8 mouse cellular contexts compared by ENCODE assay signal in genomic region chr10:45129105-45129504, GRCm38 (mm10). TPM values are rescaled to one million over a fixed set of nuclear protein-coding genes. Genes with fewer than 3 reads are reported as not detected.
DNase-seq lines count a peak whose midpoint lies in the region; ATAC-seq and TF ChIP-seq lines count a peak whose summit lies in the region.

No protein-coding gene starts in this region.

- H3K27ac ChIP-seq in lung, embryonic 14.5 days (ENCODE audit: low read depth) = no peak overlapping the region
- H3K27ac ChIP-seq in stomach, postnatal 0 days (replicated peaks) = no peak overlapping the region

- no peak for TF ChIP-seq EP300 in stomach, postnatal 0 days (optimal IDR thresholded peaks at IDR 0.05)

- peaks cover 46% of the 10 kb centered on the region for H3K36me3 ChIP-seq in lung, embryonic 14.5 days (ENCODE audit: insufficient read depth)
- H3K36me3 ChIP-seq in stomach, postnatal 0 days (ENCODE audit: control insufficient read depth, insufficient read depth, low read length) = peaks cover 16% of the 10 kb centered on the region; the same call in 1 of the 2 replicates

- H3K27me3 ChIP-seq in lung, embryonic 14.5 days (ENCODE audit: insufficient read depth, low read length) = no peaks in the 10 kb centered on the region
- H3K27me3 ChIP-seq in stomach, postnatal 0 days (ENCODE audit: control insufficient read depth, insufficient read depth, low read length) = no peaks in the 10 kb centered on the region

- no peaks in the 10 kb centered on the region for H3K4me1 ChIP-seq in lung, embryonic 14.5 days (ENCODE audit: insufficient read depth)
- no peaks in the 10 kb centered on the region for H3K4me1 ChIP-seq in stomach, postnatal 0 days (replicated peaks; ENCODE audit: control insufficient read depth, insufficient read depth)

- H3K9me3 ChIP-seq in lung, embryonic 14.5 days (ENCODE audit: low read depth, low read length) = no peaks in the 10 kb centered on the region
- no peaks in the 10 kb centered on the region for H3K9me3 ChIP-seq in stomach, postnatal 0 days (ENCODE audit: control insufficient read depth, low read length)

- TF ChIP-seq CTCF in lung, embryonic 14.5 days (IDR thresholded peaks at IDR 0.05; ENCODE audit: low read depth) = no peak
- no peak for TF ChIP-seq CTCF in stomach, postnatal 0 days (IDR thresholded peaks at IDR 0.05; ENCODE audit: low read depth)

- 75% methylated on average over 11 of the region's 11 CpGs for WGBS in lung, embryonic 14.5 days
- 70% methylated on average over 11 of the region's 11 CpGs for WGBS in stomach, postnatal 0 days

- intact Hi-C loops in left cerebral cortex, postnatal 14 days (cut with DNase I) = no loop called here

- H3K4me2 ChIP-seq in lung, embryonic 14.5 days = no peak overlapping the region
- peak overlapping the region; percentile 23 for H3K4me2 ChIP-seq in stomach, postnatal 0 days (replicated peaks; ENCODE audit: low read depth)

- ATAC-seq in cerebellum, adult (ENCODE audit: insufficient number of reproducible peaks, low FRiP score, low TSS enrichment) = no peak
- ATAC-seq in lung, embryonic 14.5 days (ENCODE audit: insufficient read depth) = no peak; the same call in 1 of the 2 replicates
- no peak for ATAC-seq in stomach, postnatal 0 days (ENCODE audit: low FRiP score, low TSS enrichment)

- no peak overlapping the region for H3K9ac ChIP-seq in lung, embryonic 14.5 days
- no peak overlapping the region for H3K9ac ChIP-seq in stomach, postnatal 0 days (ENCODE audit: low read length)

- peak; percentile 36 to 56 for DNase-seq in cerebellum, postnatal 10 days
- DNase-seq in thymus, postnatal 0 days (ENCODE audit: low spot score) = peak; percentile 16
- DNase-seq in thymus, postnatal 10 days (ENCODE audit: low spot score in 2 of 2) = no peak
- DNase-seq in lung, embryonic 14.5 days = peak; percentile 52
- no peak for DNase-seq in stomach, postnatal 0 days (ENCODE audit: low spot score)
- no peak for DNase-seq in ovary, adult 18-20 months (ENCODE audit: low spot score)
- DNase-seq in left cerebral cortex, postnatal 14 days (ENCODE audit: low spot score in 2 of 2) = no peak

- H3K4me3 ChIP-seq in lung, embryonic 14.5 days (ENCODE audit: low read depth, low read length) = no peak overlapping the region
- H3K4me3 ChIP-seq in stomach, postnatal 0 days (ENCODE audit: low read depth, low read length) = no peak overlapping the region

RNA-seq across cellular contexts. Expression of gene Popdc3, which starts 48.8 kb away (rescaled TPM):
- polyA plus RNA-seq in thymus, postnatal 0 days (2015; fragmentation: Nextera tagmentation; extraction: Ambion mirVana) = 0.17 TPM in 1 of 2 replicates, not detected in the other
- polyA plus RNA-seq in lung, embryonic 14.5 days (2014; fragmentation: Nextera tagmentation; extraction: Ambion mirVana) = 0.45 and 0.99 TPM in 2 replicates
- 3.3 and 4.2 TPM in 2 replicates for polyA plus RNA-seq in stomach, postnatal 0 days (2015; fragmentation: Nextera tagmentation; extraction: Ambion mirVana)
- 1 to 10 TPM in 1 of 2 experiments, under 1 TPM in 1; 0.75 to 1.6 TPM for total RNA-seq in left cerebral cortex, postnatal 14 days (2021)

Comparison
In these comparisons a context has a peak if more than half of its experiments do, and no peak if none do; other contexts are left out.
1. DNase-seq: peak in cerebellum, postnatal 10 days (2 of 2), thymus, postnatal 0 days (single experiment) and lung, embryonic 14.5 days (single experiment); none in thymus, postnatal 10 days (0 of 2), stomach, postnatal 0 days (single experiment), ovary, adult 18-20 months (single experiment) and left cerebral cortex, postnatal 14 days (0 of 2).